Mouse (Mus musculus) midbrain, embryonic 15.5 days (tissue): Measurements from ENCODE around the gene Btd. TPM values are rescaled to one million over a fixed set of nuclear protein-coding genes. Genes with fewer than 3 reads are reported as not detected.
A peak's percentile ranks its signal among the peaks of the same experiment; 100 is the strongest.

ENCODE experiments used
- ATAC-seq: fragments of 200-750 bp; cut with Nextera tagmentation; replicated peaks from 2 replicates; pipeline ENCODE4 v1.8.0; 2017; ENCODE audit warnings: moderate TSS enrichment
- H3K27ac ChIP-seq: fragments of 300-500 bp; sonication (generic); 2 replicates; pipeline ENCODE4 v1.5.1; 2015; ENCODE audit warnings: mild to moderate bottlenecking, inconsistent platforms
- H3K27me3 ChIP-seq: fragments of 300-500 bp; sonication (generic); replicated peaks from 2 replicates; pipeline ENCODE4 v1.6.1; 2015; ENCODE audit warnings: inconsistent platforms
- H3K36me3 ChIP-seq: fragments of 300-500 bp; sonication (generic); replicated peaks from 2 replicates; pipeline ENCODE4 v1.6.1; 2015; ENCODE audit warnings: inconsistent platforms
- H3K4me1 ChIP-seq: fragments of 300-500 bp; sonication (generic); 2 replicates; pipeline ENCODE4 v1.6.1; 2015; ENCODE audit warnings: inconsistent platforms
- H3K4me2 ChIP-seq: fragments of 300-500 bp; sonication (generic); 2 replicates; pipeline ENCODE4 v1.6.1; 2015; ENCODE audit warnings: inconsistent platforms, mild to moderate bottlenecking, moderate library complexity
- H3K4me3 ChIP-seq: fragments of 300-500 bp; sonication (generic); 2 replicates; pipeline ENCODE4 v1.5.1; 2015; ENCODE audit warnings: mild to moderate bottlenecking, inconsistent platforms
- H3K9ac ChIP-seq: fragments of 300-500 bp; sonication (generic); 2 replicates; pipeline ENCODE4 v1.6.1; 2015; ENCODE audit warnings: mild to moderate bottlenecking, inconsistent platforms
- H3K9me3 ChIP-seq: fragments of 300-500 bp; sonication (generic); 2 replicates; pipeline ENCODE4 v1.6.1; 2016; ENCODE audit warnings: inconsistent platforms
- WGBS: fragments of 180-500 bp; shearing (Covaris S2); methylation state at CpG from one replicate; pipeline ENCODE4 v1.1.7; 2015; ENCODE audit warnings: mixed read lengths; 5-methylcytosine and 5-hydroxymethylcytosine counted together
- polyA plus RNA-seq: library from polyadenylated mRNA; unstranded; fragments of >200 nt; fragmentation: Nextera tagmentation; extraction: Ambion mirVana; gene quantifications from 2 replicates; pipeline ENCODE4 v1.2.1, GENCODE M21; 2015

Gene Btd
- polyA plus RNA-seq, 1 experiment from 2014 or later: 13.8 TPM

GRCm38 (mm10) chr14:31662555-31663211 lies 21.9 kb downstream of the Btd start:
- peaks cover 45% of the 10 kb centered on the region for H3K4me1 ChIP-seq

GRCm38 (mm10) chr14:31663376-31664099 lies 22.7 kb downstream of the Btd start:
- H3K27ac ChIP-seq: peak overlapping the region; percentile 98
- no peaks in the 10 kb centered on the region for H3K36me3 ChIP-seq
- H3K9me3 ChIP-seq: no peaks in the 10 kb centered on the region
- WGBS: 89% methylated on average over 13 of the region's 13 CpGs
- no peak overlapping the region for H3K9ac ChIP-seq
- peaks cover 45% of the 10 kb centered on the region for H3K4me1 ChIP-seq
- no peak overlapping the region for H3K4me3 ChIP-seq
- H3K4me2 ChIP-seq: no peak overlapping the region
- no peak for ATAC-seq
- no peaks in the 10 kb centered on the region for H3K27me3 ChIP-seq

More at GRCm38 (mm10) chr14:31662555-31663211, 21.9 kb downstream of the Btd start:
- Histone ChIP-seq H3K27ac (peak overlapping the region; percentile 98), H3K9me3 (no peaks in the 10 kb centered on the region), H3K36me3 (no peaks in the 10 kb centered on the region), H3K4me3 (peak overlapping the region; percentile 43), H3K27me3 (no peaks in the 10 kb centered on the region), H3K4me2 (peak overlapping the region; percentile 80), H3K9ac (peak overlapping the region; percentile 71)
- WGBS: 30% methylated on average over 9 of the region's 9 CpGs
- ATAC-seq: peak; percentile 52; the same call in 1 of the 2 replicates

- no peak for ATAC-seq
- H3K36me3 ChIP-seq: no peaks in the 10 kb centered on the region
- H3K4me3 ChIP-seq: no peak overlapping the region
- 0 out of 2 replicates have a peak overlapping the region, but pooled peaks have one; percentile 98 for H3K27ac ChIP-seq
- no peaks in the 10 kb centered on the region for H3K9me3 ChIP-seq
- no peak overlapping the region for H3K4me2 ChIP-seq
- H3K4me1 ChIP-seq: peaks cover 45% of the 10 kb centered on the region
- no peak overlapping the region for H3K9ac ChIP-seq
- 54% methylated on average over 18 of the region's 18 CpGs for WGBS
- no peaks in the 10 kb centered on the region for H3K27me3 ChIP-seq
These were observed 23.5 kb downstream of the Btd start for GRCm38 (mm10) chr14:31664100-31664902.

GRCm38 (mm10) chr14:31664903-31665565 lies 24.2 kb downstream of the Btd start:
- Histone ChIP-seq H3K4me1 (peaks cover 42% of the 10 kb centered on the region), H3K9ac (no peak overlapping the region), H3K4me2 (no peak overlapping the region), H3K27ac (no peak overlapping the region), H3K9me3 (no peaks in the 10 kb centered on the region), H3K36me3 (no peaks in the 10 kb centered on the region), H3K4me3 (no peak overlapping the region), H3K27me3 (no peaks in the 10 kb centered on the region)
- no peak for ATAC-seq
- WGBS: 74% methylated on average over 12 of the region's 12 CpGs

- Histone ChIP-seq H3K4me1 (peaks cover 38% of the 10 kb centered on the region), H3K9ac (no peak overlapping the region), H3K27ac (no peak overlapping the region), H3K4me3 (no peak overlapping the region), H3K4me2 (no peak overlapping the region), H3K9me3 (no peaks in the 10 kb centered on the region), H3K36me3 (no peaks in the 10 kb centered on the region), H3K27me3 (no peaks in the 10 kb centered on the region)
- 80% methylated on average over 4 of the region's 4 CpGs for WGBS
- no peak for ATAC-seq
These were observed 24.7 kb downstream of the Btd start for GRCm38 (mm10) chr14:31665566-31665940.

- 95% methylated on average over 28 of the region's 28 CpGs for WGBS
- H3K27ac ChIP-seq: no peak overlapping the region
These were observed 26.3 kb downstream of the Btd start for GRCm38 (mm10) chr14:31666931-31667705.

GRCm38 (mm10) chr14:31667741-31668140 lies 26.9 kb downstream of the Btd start:
- no peak overlapping the region for H3K27ac ChIP-seq
- H3K4me1 ChIP-seq: peaks cover 21% of the 10 kb centered on the region
- H3K4me2 ChIP-seq: no peak overlapping the region
- ATAC-seq: no peak
- no peak overlapping the region for H3K4me3 ChIP-seq
- no peaks in the 10 kb centered on the region for H3K36me3 ChIP-seq
- H3K9me3 ChIP-seq: no peaks in the 10 kb centered on the region
- H3K9ac ChIP-seq: no peak overlapping the region
- WGBS: 91% methylated on average over 6 of the region's 6 CpGs
- H3K27me3 ChIP-seq: no peaks in the 10 kb centered on the region

More at GRCm38 (mm10) chr14:31666931-31667705, 26.3 kb downstream of the Btd start:
- H3K4me2 ChIP-seq: no peak overlapping the region
- H3K9me3 ChIP-seq: no peaks in the 10 kb centered on the region
- H3K27me3 ChIP-seq: no peaks in the 10 kb centered on the region
- H3K4me1 ChIP-seq: peaks cover 27% of the 10 kb centered on the region
- no peak for ATAC-seq
- no peak overlapping the region for H3K4me3 ChIP-seq
- no peak overlapping the region for H3K9ac ChIP-seq
- no peaks in the 10 kb centered on the region for H3K36me3 ChIP-seq

- H3K27ac ChIP-seq: no peak overlapping the region
- H3K36me3 ChIP-seq: no peaks in the 10 kb centered on the region
- H3K4me1 ChIP-seq: peaks cover 15% of the 10 kb centered on the region
- no peaks in the 10 kb centered on the region for H3K27me3 ChIP-seq
- 88% methylated on average over 13 of the region's 13 CpGs for WGBS
- no peak overlapping the region for H3K9ac ChIP-seq
- H3K4me2 ChIP-seq: no peak overlapping the region
- H3K9me3 ChIP-seq: no peaks in the 10 kb centered on the region
- ATAC-seq: no peak
- no peak overlapping the region for H3K4me3 ChIP-seq
These were observed 27.5 kb downstream of the Btd start for GRCm38 (mm10) chr14:31668326-31668725.

GRCm38 (mm10) chr14:31669161-31669611 lies 28.4 kb downstream of the Btd start:
- Histone ChIP-seq H3K4me1 (0 out of 2 replicates have a peak, but pooled peaks cover 7% of the 10 kb centered on the region), H3K36me3 (no peaks in the 10 kb centered on the region), H3K27ac (peak overlapping the region; percentile 36; the same call in 1 of the 2 replicates), H3K27me3 (no peaks in the 10 kb centered on the region), H3K4me3 (no peak overlapping the region), H3K9me3 (no peaks in the 10 kb centered on the region), H3K4me2 (no peak overlapping the region), H3K9ac (no peak overlapping the region)
- ATAC-seq: no peak
- 64% methylated on average over 13 of the region's 13 CpGs for WGBS

GRCm38 (mm10) chr14:31669642-31670490 lies 29.0 kb downstream of the Btd start:
- Histone ChIP-seq H3K27ac (peak overlapping the region; percentile 36), H3K27me3 (no peaks in the 10 kb centered on the region), H3K36me3 (no peaks in the 10 kb centered on the region), H3K9me3 (no peaks in the 10 kb centered on the region), H3K4me1 (0 out of 2 replicates have a peak, but pooled peaks cover 7% of the 10 kb centered on the region), H3K4me3 (no peak overlapping the region), H3K4me2 (no peak overlapping the region), H3K9ac (no peak overlapping the region)
- 57% methylated on average over 15 of the region's 15 CpGs for WGBS
- no peak for ATAC-seq
